Mouse (Mus musculus): ENCODE data around the gene Vezt.

DNA sequence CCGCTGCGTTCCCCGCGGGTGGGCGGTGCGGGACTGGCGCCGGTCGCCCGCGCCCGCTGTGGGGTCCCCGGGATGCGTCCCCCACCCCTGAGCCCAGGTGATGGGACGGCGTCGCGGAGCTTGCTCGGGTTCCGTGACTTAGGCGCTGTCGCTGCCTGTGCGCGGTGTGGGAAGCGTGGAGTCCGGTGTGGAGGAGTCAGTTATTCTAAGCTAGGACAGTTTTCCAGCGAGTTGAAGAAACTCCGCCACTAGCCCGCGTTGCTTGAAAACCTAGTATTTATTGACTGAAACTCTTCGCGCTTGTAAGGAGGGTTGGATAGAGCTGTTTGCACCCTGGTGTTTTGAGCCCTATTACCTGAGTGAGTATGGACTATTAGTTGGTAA lies 750 bp upstream of the Vezt start:
- TF ChIP-seq CTCF (IDR thresholded peaks at IDR 0.05; ENCODE audit: low read depth): no peak
- no peak for TF ChIP-seq EP300 (IDR thresholded peaks at IDR 0.05; ENCODE audit: low read depth)
